ENCODE assay signal across 8 mouse cellular contexts in genomic region chr5:99037442-99037811, GRCm38 (mm10). TPM values are rescaled to one million over a fixed set of nuclear protein-coding genes. Genes with fewer than 3 reads are reported as not detected.
A peak's percentile ranks its signal among the peaks of the same experiment; 100 is the strongest.
DNase-seq lines count a peak whose midpoint lies in the region; ATAC-seq and TF ChIP-seq lines count a peak whose summit lies in the region.

No protein-coding gene starts in this region.

- TF ChIP-seq CTCF in hindbrain, postnatal 0 days (IDR thresholded peaks at IDR 0.05; ENCODE audit: low read depth): no peak

- peak overlapping the region; percentile 71 for H3K9ac ChIP-seq in kidney, embryonic 16.5 days (replicated peaks; ENCODE audit: low read length)
- peak overlapping the region; percentile 59; the same call in 1 of the 2 replicates for H3K9ac ChIP-seq in hindbrain, postnatal 0 days (replicated peaks; ENCODE audit: low read length)
- peak overlapping the region; percentile 76; the same call in 1 of the 2 replicates for H3K9ac ChIP-seq in neural tube, embryonic 12.5 days

- H3K4me1 ChIP-seq in kidney, embryonic 16.5 days (ENCODE audit: insufficient read depth, low read length): 0 out of 2 replicates have a peak, but pooled peaks cover 5% of the 10 kb centered on the region
- peaks cover 20% of the 10 kb centered on the region for H3K4me1 ChIP-seq in embryonic facial prominence, embryonic 10.5 days
- H3K4me1 ChIP-seq in hindbrain, postnatal 0 days (ENCODE audit: insufficient read depth, low read length): peaks cover 4% of the 10 kb centered on the region; the same call in 1 of the 2 replicates
- H3K4me1 ChIP-seq in neural tube, embryonic 12.5 days: peaks cover 12% of the 10 kb centered on the region

- H3K36me3 ChIP-seq in kidney, embryonic 16.5 days (ENCODE audit: insufficient read depth, low read length): no peaks in the 10 kb centered on the region
- no peaks in the 10 kb centered on the region for H3K36me3 ChIP-seq in embryonic facial prominence, embryonic 10.5 days (replicated peaks)
- no peaks in the 10 kb centered on the region for H3K36me3 ChIP-seq in hindbrain, postnatal 0 days (ENCODE audit: insufficient read depth, low read length)
- H3K36me3 ChIP-seq in neural tube, embryonic 12.5 days: no peaks in the 10 kb centered on the region

- H3K27me3 ChIP-seq in kidney, embryonic 16.5 days (ENCODE audit: insufficient read depth, low read length): peaks cover 25% of the 10 kb centered on the region
- peaks cover 65% of the 10 kb centered on the region for H3K27me3 ChIP-seq in embryonic facial prominence, embryonic 10.5 days (replicated peaks; ENCODE audit: low read depth, poor library complexity, severe bottlenecking)
- no peaks in the 10 kb centered on the region for H3K27me3 ChIP-seq in hindbrain, postnatal 0 days (ENCODE audit: insufficient read depth, low read length)
- H3K27me3 ChIP-seq in neural tube, embryonic 12.5 days (replicated peaks): peaks cover 22% of the 10 kb centered on the region

- peak overlapping the region; percentile 97 for H3K4me2 ChIP-seq in kidney, embryonic 16.5 days (replicated peaks; ENCODE audit: low read depth, low read length)
- peak overlapping the region; percentile 96 for H3K4me2 ChIP-seq in hindbrain, postnatal 0 days (ENCODE audit: low read depth, low read length)
- H3K4me2 ChIP-seq in neural tube, embryonic 12.5 days (replicated peaks): peak overlapping the region; percentile 99

- no peaks in the 10 kb centered on the region for H3K9me3 ChIP-seq in kidney, embryonic 16.5 days (ENCODE audit: low read length)
- no peaks in the 10 kb centered on the region for H3K9me3 ChIP-seq in embryonic facial prominence, embryonic 10.5 days
- no peaks in the 10 kb centered on the region for H3K9me3 ChIP-seq in hindbrain, postnatal 0 days (ENCODE audit: low read length)
- H3K9me3 ChIP-seq in neural tube, embryonic 12.5 days: no peaks in the 10 kb centered on the region

- peak overlapping the region; percentile 64 for H3K4me3 ChIP-seq in kidney, embryonic 16.5 days (ENCODE audit: low read length)
- H3K4me3 ChIP-seq in embryonic facial prominence, embryonic 10.5 days: peak overlapping the region; percentile 85
- peak overlapping the region; percentile 71 for H3K4me3 ChIP-seq in hindbrain, postnatal 0 days (ENCODE audit: low read length)
- H3K4me3 ChIP-seq in neural tube, embryonic 12.5 days: peak overlapping the region; percentile 75

- peak; percentile 65; the same call in 1 of the 2 replicates for ATAC-seq in kidney, embryonic 16.5 days (ENCODE audit: low FRiP score, low TSS enrichment)
- peak; percentile 36 for ATAC-seq in hindbrain, postnatal 0 days
- peak; percentile 63 for ATAC-seq in neural tube, embryonic 12.5 days (ENCODE audit: low FRiP score, low read depth)

- WGBS in kidney, embryonic 16.5 days: 4% methylated on average over 9 of the region's 9 CpGs
- 3% methylated on average over 9 of the region's 9 CpGs for WGBS in embryonic facial prominence, embryonic 10.5 days
- 7% methylated on average over 9 of the region's 9 CpGs for WGBS in hindbrain, postnatal 0 days
- WGBS in neural tube, embryonic 12.5 days: 6% methylated on average over 9 of the region's 9 CpGs

- no peak for DNase-seq in kidney, adult 18-20 months
- DNase-seq in embryonic facial prominence, embryonic 10.5 days (ENCODE audit: low spot score): peak; percentile 42
- DNase-seq in hindbrain, postnatal 0 days (ENCODE audit: low spot score): no peak
- no peak for DNase-seq in left cerebral cortex, adult 9 months (ENCODE audit: low spot score in 2 of 2)
- DNase-seq in layer of hippocampus, adult 9-11 months: no peak
- no peak for DNase-seq in thymus, postnatal 14 days

- no peak overlapping the region for H3K27ac ChIP-seq in kidney, embryonic 16.5 days (ENCODE audit: low read length)
- H3K27ac ChIP-seq in embryonic facial prominence, embryonic 10.5 days (replicated peaks): peak overlapping the region; percentile 83; the same call in 1 of the 2 replicates
- H3K27ac ChIP-seq in hindbrain, postnatal 0 days: no peak overlapping the region
- no peak overlapping the region for H3K27ac ChIP-seq in neural tube, embryonic 12.5 days

RNA-seq across cellular contexts. Expression of gene Prkg2, which starts 0.3 kb away (rescaled TPM):
- polyA plus RNA-seq in kidney, embryonic 16.5 days (2015; fragmentation: Nextera tagmentation; extraction: Ambion mirVana): 2.0 and 2.4 TPM in 2 replicates
- 1.4 and 1.5 TPM in 2 replicates for polyA plus RNA-seq in embryonic facial prominence, embryonic 10.5 days (2016; fragmentation: Nextera tagmentation; extraction: Ambion mirVana)
- 1.6 TPM in 2 replicates for total RNA-seq in hindbrain, postnatal 0 days (2014; rRNA removed)
- 1.6 and 1.7 TPM in 2 replicates for polyA plus RNA-seq in hindbrain, postnatal 0 days (2015; fragmentation: Nextera tagmentation; extraction: Ambion mirVana)
- 1.7 TPM in 2 replicates for polyA plus RNA-seq in neural tube, embryonic 12.5 days (2016; fragmentation: Nextera tagmentation; extraction: Ambion mirVana)
